Mouse (Mus musculus): ENCODE data around the gene Gm21411.
"Not testable (repeated sequence)": the region's sequence is repeated elsewhere in the genome, so short reads cannot be mapped to it uniquely, and the experiment has no call there.

Gene Gm21411

GRCm38 (mm10) chr4:146909386-146910137 is at the start of gene Gm21411:
Gene Gm21411 (minus strand): TSS chr4:146909590.
- not testable (repeated sequence) for DNase-seq (ENCODE audit: low read depth, low spot score)

DNA sequence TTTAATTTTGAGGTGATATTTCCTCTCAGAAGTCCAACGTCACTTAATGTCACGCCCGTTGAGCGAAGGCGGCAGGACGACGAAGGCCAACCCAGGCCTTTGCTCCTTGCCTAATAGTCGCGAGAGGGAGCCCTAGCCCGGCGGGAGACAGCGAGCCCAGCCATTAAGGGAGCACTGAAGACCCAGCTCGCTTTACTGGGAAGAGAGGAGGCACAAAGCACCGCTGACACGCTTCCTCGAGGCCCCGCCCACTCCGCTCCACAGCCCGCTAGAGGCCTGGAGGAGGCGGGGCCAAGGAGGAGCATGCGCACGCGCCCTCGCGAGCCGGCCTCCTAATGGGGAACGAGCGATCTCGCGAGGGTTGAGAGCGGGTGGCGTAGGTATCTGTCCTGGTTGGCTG is 32.3 kb upstream of the Gm21411 start:
- not testable (repeated sequence) for DNase-seq (ENCODE audit: low read depth, low spot score)

DNA sequence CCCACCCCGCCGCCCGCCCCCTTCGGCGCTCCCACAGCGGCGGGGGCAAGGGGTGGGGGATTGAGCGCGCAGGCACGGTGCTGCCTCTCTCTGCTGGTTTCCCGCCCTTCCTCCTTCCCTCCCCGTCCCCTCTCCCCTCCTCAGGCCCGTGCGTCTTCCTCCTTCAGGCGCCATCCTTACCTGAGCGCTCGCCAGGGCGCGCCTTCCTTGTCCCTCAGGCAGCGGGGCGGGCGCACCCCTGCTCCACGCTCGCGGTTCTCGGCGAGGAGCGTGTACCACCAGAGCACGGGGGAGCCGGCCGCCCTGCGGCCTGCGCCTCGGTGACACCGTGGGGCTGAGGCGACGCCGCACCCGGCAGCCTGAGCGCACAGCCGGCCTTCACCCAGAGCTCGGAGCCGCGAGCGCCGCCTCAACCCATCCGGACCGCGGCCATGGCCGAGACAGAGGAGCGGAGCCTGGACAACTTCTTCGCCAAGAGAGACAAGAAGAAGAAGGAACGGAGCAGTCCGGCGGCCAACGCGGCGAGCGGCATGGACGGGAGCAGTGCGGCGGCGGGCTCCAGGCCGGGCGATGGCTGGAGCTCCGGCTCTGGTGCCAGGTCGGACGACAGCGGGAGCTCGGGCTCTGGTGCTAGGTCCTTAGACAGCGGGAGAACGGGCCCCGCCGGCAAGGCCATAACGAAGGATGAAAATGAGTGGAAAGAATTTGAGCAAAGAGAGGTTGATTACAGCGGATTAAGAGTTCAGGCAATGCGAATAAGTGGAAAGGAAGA is 23.1 kb upstream of the Gm21411 start:
- DNase-seq (ENCODE audit: low read depth, low spot score) = peak; percentile 4

DNA sequence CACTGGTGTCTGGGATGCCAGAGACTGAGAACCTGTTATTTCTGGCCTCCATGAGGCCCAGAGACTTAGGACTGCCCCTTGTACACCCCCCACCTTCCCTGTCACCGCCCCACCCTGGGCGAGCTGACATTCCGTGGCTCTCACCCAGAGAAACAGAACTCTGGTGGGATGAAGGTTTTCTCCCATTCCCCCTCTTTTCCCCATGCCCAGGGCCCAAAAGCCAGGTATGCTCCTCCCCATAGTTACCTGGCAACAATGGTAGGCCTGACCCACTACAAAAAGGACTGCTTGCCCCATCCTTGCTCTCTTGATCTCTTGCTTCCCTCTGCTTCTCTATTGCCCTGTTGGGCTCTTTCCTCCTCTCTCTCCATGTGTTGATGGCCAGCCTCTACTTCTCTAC is 5.8 kb upstream of the Gm21411 start:
- no peak for DNase-seq (ENCODE audit: low read depth, low spot score)

- DNase-seq (ENCODE audit: low read depth, low spot score) = not testable (repeated sequence)
Observed at GRCm38 (mm10) chr4:146908131-146908530, 1.3 kb downstream of the Gm21411 start.

GRCm38 (mm10) chr4:146904782-146905181 is 4.6 kb downstream of the Gm21411 start:
- not testable (repeated sequence) for DNase-seq (ENCODE audit: low read depth, low spot score)

DNA sequence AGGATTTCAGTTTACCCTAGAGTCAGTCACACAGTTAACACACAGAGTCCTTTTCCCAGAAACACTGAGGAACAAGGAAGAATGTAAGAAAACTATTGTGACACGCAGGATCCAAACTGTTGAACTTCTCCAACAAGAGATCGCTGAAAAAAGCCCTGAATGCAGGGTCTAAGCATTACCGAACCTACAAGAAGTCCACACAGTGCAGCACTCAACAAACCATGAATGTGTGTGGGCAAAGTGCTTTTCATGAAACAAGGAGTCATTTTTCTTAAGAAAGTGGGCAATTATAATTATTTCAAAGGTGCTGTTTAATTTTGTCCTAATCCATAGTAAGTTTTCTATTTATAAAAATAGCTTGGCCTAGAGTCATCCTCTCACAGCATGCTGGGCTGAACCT is 6.3 kb downstream of the Gm21411 start:
- DNase-seq (ENCODE audit: low read depth, low spot score) = not testable (repeated sequence)

Measured in A20 (cell line).